Mouse (Mus musculus) left cerebral cortex, adult 9 months (tissue): ENCODE data around the gene Dhx38.

Experiments used
- DNase-seq, 2 experiments: peaks; one replicate each; pipeline ENCODE4 v3.0.0; 2022; ENCODE audit warnings: low spot score in 2 of 2

The Dhx38 gene

GRCm38 (mm10) chr8:109565498-109566333, at the start of gene Dhx38, which contains the start of gene Txnl4b:
Dhx38 (minus strand) TSS chr8:109565861.
Txnl4b (plus strand) TSS chr8:109565892.
- peak; percentile 99 to 100 for DNase-seq

GRCm38 (mm10) chr8:109614243-109615210, 48.9 kb upstream of the Dhx38 start, which contains the start of gene Pkd1l3:
Pkd1l3 (plus strand) TSS chr8:109614517.
- peak in 1 of 2 experiments; percentile 23 for DNase-seq

GRCm38 (mm10) chr8:109609153-109609502, 43.5 kb upstream of the Dhx38 start:
- DNase-seq = no peak

- peak; percentile 97 to 98 for DNase-seq
Observed at GRCm38 (mm10) chr8:109608271-109609152, 42.9 kb upstream of the Dhx38 start, which contains the start of gene Dhodh. Dhodh (minus strand) TSS chr8:109608673.

- DNase-seq = no peak
Observed at GRCm38 (mm10) chr8:109607650-109608049, 42.0 kb upstream of the Dhx38 start.

- DNase-seq = no peak
Observed at GRCm38 (mm10) chr8:109606725-109607124, 41.1 kb upstream of the Dhx38 start.

- peak in 1 of 2 experiments; percentile 30 for DNase-seq
Observed at GRCm38 (mm10) chr8:109595854-109596253, 30.2 kb upstream of the Dhx38 start.

- DNase-seq = no peak
Observed at GRCm38 (mm10) chr8:109593117-109593788, 27.6 kb upstream of the Dhx38 start.

- DNase-seq = no peak
Observed at GRCm38 (mm10) chr8:109592164-109592563, 26.5 kb upstream of the Dhx38 start.

GRCm38 (mm10) chr8:109591367-109591766, 25.7 kb upstream of the Dhx38 start:
- DNase-seq = no peak

- no peak for DNase-seq
Observed at GRCm38 (mm10) chr8:109590901-109591300, 25.2 kb upstream of the Dhx38 start.

- no peak for DNase-seq
Observed at GRCm38 (mm10) chr8:109586972-109587504, 21.4 kb upstream of the Dhx38 start.

GRCm38 (mm10) chr8:109585652-109586051, 20.0 kb upstream of the Dhx38 start:
- DNase-seq = no peak

GRCm38 (mm10) chr8:109584830-109585229, 19.2 kb upstream of the Dhx38 start:
- no peak for DNase-seq

- no peak for DNase-seq
Observed at GRCm38 (mm10) chr8:109584293-109584692, 18.6 kb upstream of the Dhx38 start.

GRCm38 (mm10) chr8:109578900-109579301, 13.2 kb upstream of the Dhx38 start, which contains the start of gene Hp:
Hp (minus strand) TSS chr8:109579172.
- no peak for DNase-seq

GRCm38 (mm10) chr8:109576311-109576710, 10.7 kb upstream of the Dhx38 start:
- no peak for DNase-seq

- no peak for DNase-seq
Observed at GRCm38 (mm10) chr8:109571139-109571538, 5.5 kb upstream of the Dhx38 start.

- no peak for DNase-seq
Observed at GRCm38 (mm10) chr8:109564766-109565165, 895 bp downstream of the Dhx38 start.

- DNase-seq = no peak
Observed at GRCm38 (mm10) chr8:109563881-109564280, 1.8 kb downstream of the Dhx38 start.
